23 mouse cellular contexts compared by ENCODE assay signal in genomic region chr11:78461894-78462293, GRCm38 (mm10). TPM values are rescaled to one million over a fixed set of nuclear protein-coding genes. Genes with fewer than 3 reads are reported as not detected.
DNase-seq lines count a peak whose midpoint lies in the region; ATAC-seq and TF ChIP-seq lines count a peak whose summit lies in the region.
"Had no signal": no experiment of that assay in that cellular context is flagged by ENCODE, and none has a peak within 500 bp of the region (broad histone marks: within the 10 kb centered on the region; RNA-seq: fewer than 3 reads in every experiment).

No protein-coding gene starts in this region.

- H3K36me3 ChIP-seq in hindbrain, postnatal 0 days (ENCODE audit: insufficient read depth, low read length), result no peaks in the 10 kb centered on the region
- no peaks in the 10 kb centered on the region for H3K36me3 ChIP-seq in hindbrain, embryonic 12.5 days
- H3K36me3 ChIP-seq in midbrain, embryonic 11.5 days (ENCODE audit: control insufficient read depth, insufficient read depth, low read length), result no peaks in the 10 kb centered on the region
- H3K36me3 ChIP-seq in midbrain, embryonic 15.5 days (replicated peaks), result no peaks in the 10 kb centered on the region
- no peaks in the 10 kb centered on the region for H3K36me3 ChIP-seq in forebrain, embryonic 11.5 days (ENCODE audit: control insufficient read depth, insufficient read depth, low read length)
- H3K36me3 ChIP-seq: forebrain, embryonic 15.5 days; G1E; heart, embryonic 12.5 days; hindbrain, embryonic 15.5 days; limb, embryonic 12.5 days; midbrain, embryonic 13.5 days; neural tube, embryonic 13.5 days had no signal

- no peak overlapping the region for H3K4me2 ChIP-seq in hindbrain, postnatal 0 days (ENCODE audit: low read depth, low read length)
- H3K4me2 ChIP-seq in hindbrain, embryonic 12.5 days (replicated peaks), result no peak overlapping the region
- H3K4me2 ChIP-seq in midbrain, embryonic 11.5 days, result no peak overlapping the region
- H3K4me2 ChIP-seq in midbrain, embryonic 15.5 days, result no peak overlapping the region
- H3K4me2 ChIP-seq in forebrain, embryonic 11.5 days (ENCODE audit: low read depth, low read length, severe bottlenecking), result no peak overlapping the region
- H3K4me2 ChIP-seq: forebrain, embryonic 15.5 days; heart, embryonic 12.5 days; hindbrain, embryonic 15.5 days; limb, embryonic 12.5 days; midbrain, embryonic 13.5 days; neural tube, embryonic 13.5 days had no signal

- DNase-seq in hindbrain, postnatal 0 days (ENCODE audit: low spot score), result no peak
- DNase-seq in midbrain, embryonic 11.5 days (ENCODE audit: low spot score, missing footprints), result peak; percentile 86
- DNase-seq in NIH3T3 (ENCODE audit: low read depth), result peak; percentile 53
- no peak for DNase-seq in urinary bladder, postnatal 36 days (ENCODE audit: low spot score in 2 of 2)
- no peak for DNase-seq in forebrain, embryonic 11.5 days (ENCODE audit: low spot score)
- DNase-seq: cerebellum, postnatal 36 days; gastrocnemius, postnatal 14 days; lung, postnatal 14 days; retina, postnatal 1 day; thymus, adult 2 months had no signal

- WGBS in hindbrain, postnatal 0 days, result 72% methylated on average over 1 of the region's 1 CpGs
- 84% methylated on average over 1 of the region's 1 CpGs for WGBS in hindbrain, embryonic 12.5 days
- 50% methylated on average over 1 of the region's 1 CpGs for WGBS in midbrain, embryonic 11.5 days
- 68% methylated on average over 1 of the region's 1 CpGs for WGBS in midbrain, embryonic 15.5 days
- WGBS in forebrain, embryonic 11.5 days, result 71% methylated on average over 1 of the region's 1 CpGs

- no peaks in the 10 kb centered on the region for H3K27me3 ChIP-seq in hindbrain, postnatal 0 days (ENCODE audit: insufficient read depth, low read length)
- H3K27me3 ChIP-seq in hindbrain, embryonic 12.5 days, result no peaks in the 10 kb centered on the region; the same call in 1 of the 2 replicates
- no peaks in the 10 kb centered on the region for H3K27me3 ChIP-seq in midbrain, embryonic 11.5 days (ENCODE audit: control insufficient read depth, insufficient read depth, low read length)
- no peaks in the 10 kb centered on the region; the same call in 1 of the 2 replicates for H3K27me3 ChIP-seq in midbrain, embryonic 15.5 days (replicated peaks)
- no peaks in the 10 kb centered on the region for H3K27me3 ChIP-seq in forebrain, embryonic 11.5 days (ENCODE audit: control insufficient read depth, insufficient read depth, low read length)
- H3K27me3 ChIP-seq: forebrain, embryonic 15.5 days; heart, embryonic 12.5 days; hindbrain, embryonic 15.5 days; limb, embryonic 12.5 days; midbrain, embryonic 13.5 days; neural tube, embryonic 13.5 days had no signal

- peak; percentile 47 for TF ChIP-seq CTCF in hindbrain, postnatal 0 days (IDR thresholded peaks at IDR 0.05; ENCODE audit: low read depth)

- no peak overlapping the region for H3K27ac ChIP-seq in hindbrain, postnatal 0 days
- H3K27ac ChIP-seq in hindbrain, embryonic 12.5 days, result no peak overlapping the region
- no peak overlapping the region for H3K27ac ChIP-seq in midbrain, embryonic 11.5 days (ENCODE audit: low read depth, low read length)
- H3K27ac ChIP-seq in midbrain, embryonic 15.5 days, result no peak overlapping the region
- no peak overlapping the region for H3K27ac ChIP-seq in forebrain, embryonic 11.5 days (ENCODE audit: low read depth, low read length)
- H3K27ac ChIP-seq: forebrain, embryonic 15.5 days; hindbrain, embryonic 15.5 days; limb, embryonic 12.5 days; midbrain, embryonic 13.5 days; neural tube, embryonic 13.5 days had no signal

- ATAC-seq in hindbrain, postnatal 0 days, result no peak
- ATAC-seq in hindbrain, embryonic 12.5 days (ENCODE audit: low FRiP score), result no peak
- no peak for ATAC-seq in midbrain, embryonic 11.5 days (ENCODE audit: low FRiP score)
- no peak for ATAC-seq in midbrain, embryonic 15.5 days (replicated peaks)
- no peak for ATAC-seq in forebrain, embryonic 11.5 days (replicated peaks; ENCODE audit: low FRiP score)
- ATAC-seq: forebrain, embryonic 15.5 days; midbrain, embryonic 13.5 days had no signal

- H3K9ac ChIP-seq in hindbrain, postnatal 0 days (replicated peaks; ENCODE audit: low read length), result no peak overlapping the region
- H3K9ac ChIP-seq in hindbrain, embryonic 12.5 days, result no peak overlapping the region
- H3K9ac ChIP-seq in midbrain, embryonic 11.5 days (ENCODE audit: low read length), result no peak overlapping the region
- H3K9ac ChIP-seq in midbrain, embryonic 15.5 days, result no peak overlapping the region
- H3K9ac ChIP-seq in forebrain, embryonic 11.5 days (ENCODE audit: low read length), result no peak overlapping the region
- H3K9ac ChIP-seq: forebrain, embryonic 15.5 days; heart, embryonic 12.5 days; hindbrain, embryonic 15.5 days; limb, embryonic 12.5 days; midbrain, embryonic 13.5 days; neural tube, embryonic 13.5 days had no signal

- H3K4me1 ChIP-seq in hindbrain, postnatal 0 days (ENCODE audit: insufficient read depth, low read length), result peaks cover 11% of the 10 kb centered on the region
- peaks cover 14% of the 10 kb centered on the region for H3K4me1 ChIP-seq in hindbrain, embryonic 12.5 days
- peaks cover 11% of the 10 kb centered on the region for H3K4me1 ChIP-seq in midbrain, embryonic 11.5 days (ENCODE audit: control insufficient read depth, insufficient read depth, low read length)
- peaks cover 16% of the 10 kb centered on the region for H3K4me1 ChIP-seq in midbrain, embryonic 15.5 days
- peaks cover 3% of the 10 kb centered on the region for H3K4me1 ChIP-seq in forebrain, embryonic 11.5 days (replicated peaks; ENCODE audit: control insufficient read depth, insufficient read depth, low read length)

- no peaks in the 10 kb centered on the region for H3K9me3 ChIP-seq in hindbrain, postnatal 0 days (ENCODE audit: low read length)
- H3K9me3 ChIP-seq in hindbrain, embryonic 12.5 days (replicated peaks), result no peaks in the 10 kb centered on the region
- H3K9me3 ChIP-seq in midbrain, embryonic 11.5 days (ENCODE audit: control insufficient read depth, low read length), result no peaks in the 10 kb centered on the region
- H3K9me3 ChIP-seq in midbrain, embryonic 15.5 days, result no peaks in the 10 kb centered on the region
- H3K9me3 ChIP-seq in forebrain, embryonic 11.5 days (ENCODE audit: control insufficient read depth, low read length), result no peaks in the 10 kb centered on the region
- H3K9me3 ChIP-seq: forebrain, embryonic 15.5 days; G1E; hindbrain, embryonic 15.5 days; limb, embryonic 12.5 days; midbrain, embryonic 13.5 days; neural tube, embryonic 13.5 days had no signal

- no peak overlapping the region for H3K4me3 ChIP-seq in hindbrain, postnatal 0 days (ENCODE audit: low read length)
- no peak overlapping the region for H3K4me3 ChIP-seq in hindbrain, embryonic 12.5 days
- no peak overlapping the region for H3K4me3 ChIP-seq in midbrain, embryonic 11.5 days (ENCODE audit: low read depth, low read length)
- H3K4me3 ChIP-seq in midbrain, embryonic 15.5 days, result no peak overlapping the region
- H3K4me3 ChIP-seq in forebrain, embryonic 11.5 days (ENCODE audit: low read depth, low read length), result no peak overlapping the region
- H3K4me3 ChIP-seq: forebrain, embryonic 15.5 days; heart, embryonic 12.5 days; hindbrain, embryonic 15.5 days; limb, embryonic 12.5 days; midbrain, embryonic 13.5 days; neural tube, embryonic 13.5 days had no signal

RNA-seq across cellular contexts. Expression of gene Slc46a1, which starts 3.6 kb away (rescaled TPM):
- 18.7 and 20.6 TPM in 2 replicates for total RNA-seq in hindbrain, postnatal 0 days (2014; rRNA removed)
- polyA plus RNA-seq in hindbrain, postnatal 0 days (2015; fragmentation: Nextera tagmentation; extraction: Ambion mirVana), result 19.5 and 21.7 TPM in 2 replicates
- polyA plus RNA-seq in hindbrain, embryonic 12.5 days (2016; fragmentation: Nextera tagmentation; extraction: Ambion mirVana), result 17.5 and 17.9 TPM in 2 replicates
- polyA plus RNA-seq in midbrain, embryonic 11.5 days (2014; fragmentation: Nextera tagmentation; extraction: Ambion mirVana), result 20.5 TPM in 2 replicates
- 23.6 and 23.7 TPM in 2 replicates for polyA plus RNA-seq in midbrain, embryonic 15.5 days (2015; fragmentation: Nextera tagmentation; extraction: Ambion mirVana)
- polyA plus RNA-seq in forebrain, embryonic 11.5 days (2014; fragmentation: Nextera tagmentation; extraction: Ambion mirVana), result 18.4 TPM in 2 replicates
- polyA plus RNA-seq: G1E had no signal

RNA-seq across cellular contexts. Expression of gene Sarm1, which starts 35.7 kb away (rescaled TPM):
- total RNA-seq in hindbrain, postnatal 0 days (2014; rRNA removed), result 85.9 and 87.8 TPM in 2 replicates
- polyA plus RNA-seq in hindbrain, postnatal 0 days (2015; fragmentation: Nextera tagmentation; extraction: Ambion mirVana), result 30.8 and 32.7 TPM in 2 replicates
- 33.7 and 35.7 TPM in 2 replicates for polyA plus RNA-seq in hindbrain, embryonic 12.5 days (2016; fragmentation: Nextera tagmentation; extraction: Ambion mirVana)
- polyA plus RNA-seq in midbrain, embryonic 11.5 days (2014; fragmentation: Nextera tagmentation; extraction: Ambion mirVana), result 18.1 and 20.1 TPM in 2 replicates
- 52.4 and 56.8 TPM in 2 replicates for polyA plus RNA-seq in midbrain, embryonic 15.5 days (2015; fragmentation: Nextera tagmentation; extraction: Ambion mirVana)
- polyA plus RNA-seq in forebrain, embryonic 11.5 days (2014; fragmentation: Nextera tagmentation; extraction: Ambion mirVana), result 18.4 and 24.9 TPM in 2 replicates
- polyA plus RNA-seq: G1E had no signal

RNA-seq across cellular contexts. Expression of gene Vtn, which starts 37.0 kb away (rescaled TPM):
- 109 and 152 TPM in 2 replicates for total RNA-seq in hindbrain, postnatal 0 days (2014; rRNA removed)
- polyA plus RNA-seq in hindbrain, postnatal 0 days (2015; fragmentation: Nextera tagmentation; extraction: Ambion mirVana), result 118 and 133 TPM in 2 replicates
- 118 and 156 TPM in 2 replicates for polyA plus RNA-seq in hindbrain, embryonic 12.5 days (2016; fragmentation: Nextera tagmentation; extraction: Ambion mirVana)
- polyA plus RNA-seq in midbrain, embryonic 11.5 days (2014; fragmentation: Nextera tagmentation; extraction: Ambion mirVana), result 145 and 151 TPM in 2 replicates
- polyA plus RNA-seq in midbrain, embryonic 15.5 days (2015; fragmentation: Nextera tagmentation; extraction: Ambion mirVana), result 137 and 184 TPM in 2 replicates
- polyA plus RNA-seq in forebrain, embryonic 11.5 days (2014; fragmentation: Nextera tagmentation; extraction: Ambion mirVana), result 36.3 and 38.6 TPM in 2 replicates
- total RNA-seq: G1E had no signal
- polyA plus RNA-seq: G1E had no signal

RNA-seq across cellular contexts. Expression of gene Slc13a2, which starts 39.9 kb away (rescaled TPM):
- 0.10 TPM in 1 of 2 replicates, not detected in the other for total RNA-seq in hindbrain, postnatal 0 days (2014; rRNA removed)
- not detected in 2 replicates for polyA plus RNA-seq in hindbrain, postnatal 0 days (2015; fragmentation: Nextera tagmentation; extraction: Ambion mirVana)
- polyA plus RNA-seq in hindbrain, embryonic 12.5 days (2016; fragmentation: Nextera tagmentation; extraction: Ambion mirVana), result not detected in 2 replicates
- not detected in 2 replicates for polyA plus RNA-seq in midbrain, embryonic 11.5 days (2014; fragmentation: Nextera tagmentation; extraction: Ambion mirVana)
- not detected in 2 replicates for polyA plus RNA-seq in midbrain, embryonic 15.5 days (2015; fragmentation: Nextera tagmentation; extraction: Ambion mirVana)
- polyA plus RNA-seq in forebrain, embryonic 11.5 days (2014; fragmentation: Nextera tagmentation; extraction: Ambion mirVana), result not detected in 2 replicates
- total RNA-seq: adrenal gland, adult 18-20 months; G1E; gastrocnemius, postnatal 14 days; layer of hippocampus, postnatal 14 days had no signal
- polyA plus RNA-seq: embryonic facial prominence, embryonic 14.5 days; forebrain, embryonic 15.5 days; G1E; heart, embryonic 12.5 days; hindbrain, embryonic 15.5 days; limb, embryonic 12.5 days; midbrain, embryonic 13.5 days; neural tube, embryonic 13.5 days had no signal

RNA-seq across cellular contexts. Expression of gene Sebox, which starts 41.4 kb away (rescaled TPM):
- 0.58 and 0.78 TPM in 2 replicates for total RNA-seq in hindbrain, postnatal 0 days (2014; rRNA removed)
- polyA plus RNA-seq in hindbrain, postnatal 0 days (2015; fragmentation: Nextera tagmentation; extraction: Ambion mirVana), result 0.15 and 0.26 TPM in 2 replicates
- polyA plus RNA-seq in hindbrain, embryonic 12.5 days (2016; fragmentation: Nextera tagmentation; extraction: Ambion mirVana), result not detected in 2 replicates
- polyA plus RNA-seq in midbrain, embryonic 11.5 days (2014; fragmentation: Nextera tagmentation; extraction: Ambion mirVana), result not detected in 2 replicates
- 0.13 and 0.17 TPM in 2 replicates for polyA plus RNA-seq in midbrain, embryonic 15.5 days (2015; fragmentation: Nextera tagmentation; extraction: Ambion mirVana)
- polyA plus RNA-seq in forebrain, embryonic 11.5 days (2014; fragmentation: Nextera tagmentation; extraction: Ambion mirVana), result not detected in 2 replicates
- total RNA-seq: adrenal gland, adult 18-20 months; G1E; gastrocnemius, postnatal 14 days had no signal
- polyA plus RNA-seq: forebrain, embryonic 15.5 days; G1E; heart, embryonic 12.5 days; kidney, embryonic 16.5 days; limb, embryonic 12.5 days; midbrain, embryonic 13.5 days had no signal

Comparison
In these comparisons a context has a peak if more than half of its experiments do, and no peak if none do; other contexts are left out.
1. DNase-seq: peak in midbrain, embryonic 11.5 days (single experiment) and NIH3T3 (single experiment); none in hindbrain, postnatal 0 days (single experiment), urinary bladder, postnatal 36 days (0 of 2) and forebrain, embryonic 11.5 days (single experiment).